Mouse (Mus musculus): ENCODE results near the gene Slc16a12.

- TF ChIP-seq CTCF (IDR thresholded peaks at IDR 0.05; ENCODE audit: extremely low read depth, insufficient read depth, low read length) (no peak), POLR2A (IDR thresholded peaks at IDR 0.05; ENCODE audit: extremely low read depth, insufficient read depth, low read length) (no peak)
Observed at GRCm38 (mm10) chr19:34699300-34699699, 47.8 kb downstream of the Slc16a12 start.

Data from cortical plate, adult 2 months (tissue).